Mouse (Mus musculus) cortical plate, adult 2 months (tissue): Measurements from ENCODE around the gene Cdc25a. TPM values are rescaled to one million over a fixed set of nuclear protein-coding genes. Genes with fewer than 3 reads are reported as not detected.

ENCODE experiments used
- H3K27ac ChIP-seq: fragments of 200-500 bp; 2 replicates; pipeline ENCODE4 v1.5.1; 2012; ENCODE audit warnings: low read length, control low read depth, inconsistent platforms; ENCODE audit not compliant: insufficient read depth
- H3K4me1 ChIP-seq: fragments of 200-500 bp; 2 replicates; pipeline ENCODE4 v1.6.1; 2011; ENCODE audit warnings: low read length; ENCODE audit not compliant: control insufficient read depth, insufficient read depth
- H3K4me3 ChIP-seq: fragments of 200-500 bp; 2 replicates; pipeline ENCODE4 v1.5.1; 2011; ENCODE audit warnings: mild to moderate bottlenecking, low read length, control low read depth; ENCODE audit not compliant: insufficient read depth
- CTCF ChIP-seq: fragments of 200-500 bp; IDR thresholded peaks from 2 replicates; pipeline ENCODE4 v1.5.1; 2011; ENCODE audit warnings: mild to moderate bottlenecking, control low read depth, low read length; ENCODE audit not compliant: insufficient read depth; ENCODE audit errors: extremely low read depth
- POLR2A ChIP-seq: fragments of 200-500 bp; IDR thresholded peaks from 2 replicates; pipeline ENCODE4 v1.6.1; 2011; ENCODE audit warnings: mild to moderate bottlenecking, low read length, control low read depth; ENCODE audit not compliant: insufficient read depth; ENCODE audit errors: extremely low read depth
- polyA plus RNA-seq: library from polyadenylated mRNA; depleted of rRNA; stranded (reverse); fragments of >200 nt; gene quantifications from 2 replicates; pipeline ENCODE4 v1.2.3, GENCODE M21; 2012; rRNA removed

Cdc25a gene
- polyA plus RNA-seq, 1 experiment = 3.0 TPM

GRCm38 (mm10) chr9:109929131-109929530, 53.8 kb downstream of the Cdc25a start:
- TF ChIP-seq CTCF = no peak
- TF ChIP-seq POLR2A = no peak
- no peaks in the 10 kb centered on the region for H3K4me1 ChIP-seq
- H3K27ac ChIP-seq = no peak overlapping the region
- H3K4me3 ChIP-seq = no peak overlapping the region

GRCm38 (mm10) chr9:109930063-109930462, 54.7 kb downstream of the Cdc25a start:
- TF ChIP-seq CTCF (no peak), POLR2A (no peak)
- Histone ChIP-seq H3K4me1 (no peaks in the 10 kb centered on the region), H3K27ac (no peak overlapping the region), H3K4me3 (no peak overlapping the region)

- TF ChIP-seq POLR2A (no peak), CTCF (no peak)
- Histone ChIP-seq H3K4me1 (no peaks in the 10 kb centered on the region), H3K4me3 (peak overlapping the region; percentile 49; the same call in 1 of the 2 replicates), H3K27ac (no peak overlapping the region)
Observed at GRCm38 (mm10) chr9:109930752-109931151, 55.4 kb downstream of the Cdc25a start.

- H3K4me1 ChIP-seq = no peaks in the 10 kb centered on the region
- TF ChIP-seq CTCF (no peak), POLR2A (peak; percentile 75; the same call in 1 of the 2 replicates)
- peak within 1 kb of the TSS; percentile 49 for H3K4me3 ChIP-seq
- peak within 1 kb of the TSS; percentile 68 for H3K27ac ChIP-seq
Observed at GRCm38 (mm10) chr9:109931257-109932171, 56.1 kb downstream of the Cdc25a start, which contains the start of gene Map4. Map4 (plus strand) TSS chr9:109931460.

GRCm38 (mm10) chr9:109932361-109932755, 57.0 kb downstream of the Cdc25a start:
- TF ChIP-seq CTCF = no peak
- TF ChIP-seq POLR2A = no peak
- Histone ChIP-seq H3K27ac (peak overlapping the region; percentile 68), H3K4me1 (no peaks in the 10 kb centered on the region), H3K4me3 (peak overlapping the region; percentile 49)

- TF ChIP-seq CTCF (no peak), POLR2A (peak; percentile 47; the same call in 1 of the 2 replicates)
- peak overlapping the region; percentile 68; the same call in 1 of the 2 replicates for H3K27ac ChIP-seq
- no peaks in the 10 kb centered on the region for H3K4me1 ChIP-seq
- peak overlapping the region; percentile 49 for H3K4me3 ChIP-seq
Observed at GRCm38 (mm10) chr9:109932756-109933375, 57.5 kb downstream of the Cdc25a start.

- no peak for TF ChIP-seq POLR2A
- H3K4me1 ChIP-seq = no peaks in the 10 kb centered on the region
- no peak overlapping the region for H3K27ac ChIP-seq
- no peak overlapping the region for H3K4me3 ChIP-seq
Observed at GRCm38 (mm10) chr9:109939401-109939800, 64.0 kb downstream of the Cdc25a start.

- Histone ChIP-seq H3K27ac (no peak overlapping the region), H3K4me1 (no peaks in the 10 kb centered on the region; the same call in 1 of the 2 replicates), H3K4me3 (no peak overlapping the region)
- TF ChIP-seq POLR2A = no peak
- TF ChIP-seq CTCF = no peak
Observed at GRCm38 (mm10) chr9:109942796-109943195, 67.4 kb downstream of the Cdc25a start.

Other genes with a start within 250 kb of the Cdc25a start
- gene Fbxw24, start 249.5 kb upstream of the Cdc25a start, polyA plus RNA-seq = not detected in 2 replicates
- not detected in 2 replicates for gene Fbxw25, start 210.9 kb upstream of the Cdc25a start, polyA plus RNA-seq
- not detected in 2 replicates for gene Fbxw18, start 172.9 kb upstream of the Cdc25a start, polyA plus RNA-seq
- not detected in 2 replicates for gene Fbxw26, start 129.5 kb upstream of the Cdc25a start, polyA plus RNA-seq
- gene Fbxw27, start 84.9 kb upstream of the Cdc25a start, polyA plus RNA-seq = 0.42 TPM in 1 of 2 replicates, not detected in the other
- 1.1 and 6.6 TPM in 2 replicates for gene Spink8, start 63.3 kb upstream of the Cdc25a start, polyA plus RNA-seq
- 13.6 and 14.9 TPM in 2 replicates for gene Nme6, start 42.8 kb upstream of the Cdc25a start, polyA plus RNA-seq
- gene Camp, start 26.0 kb upstream of the Cdc25a start, polyA plus RNA-seq = 0.21 TPM in 1 of 2 replicates, not detected in the other
- gene Map4, start 55.9 kb downstream of the Cdc25a start, polyA plus RNA-seq = 337 and 346 TPM in 2 replicates
- 30.7 and 31.9 TPM in 2 replicates for gene Smarcc1, start 242.1 kb downstream of the Cdc25a start, polyA plus RNA-seq
- gene Dhx30, start 242.3 kb downstream of the Cdc25a start, polyA plus RNA-seq = 144 and 166 TPM in 2 replicates